Mouse (Mus musculus) stomach, embryonic 15.5 days (tissue): ENCODE data around the gene Arl4a. TPM values are rescaled to one million over a fixed set of nuclear protein-coding genes. Genes with fewer than 3 reads are reported as not detected.

Source experiments
- polyA plus RNA-seq: library from polyadenylated mRNA; unstranded; fragments of >200 nt; fragmentation: Nextera tagmentation; extraction: Ambion mirVana; gene quantifications from 2 replicates; pipeline ENCODE4 v1.2.1, GENCODE M21; 2015

Arl4a gene
- polyA plus RNA-seq, 1 experiment from 2014 or later: 49.0 TPM

Other genes starting within 250 kb of the Arl4a start
- 9.4 and 13.7 TPM in 2 replicates for gene Scin, start 96.2 kb upstream of the Arl4a start, polyA plus RNA-seq
- gene Lsmem1, start 161.5 kb upstream of the Arl4a start, polyA plus RNA-seq: 0.13 and 0.18 TPM in 2 replicates
- 90.1 and 107 TPM in 2 replicates for gene Ifrd1, start 210.5 kb upstream of the Arl4a start, polyA plus RNA-seq